Comparison of ENCODE assay signal across 21 mouse cellular contexts in the genomic region with DNA sequence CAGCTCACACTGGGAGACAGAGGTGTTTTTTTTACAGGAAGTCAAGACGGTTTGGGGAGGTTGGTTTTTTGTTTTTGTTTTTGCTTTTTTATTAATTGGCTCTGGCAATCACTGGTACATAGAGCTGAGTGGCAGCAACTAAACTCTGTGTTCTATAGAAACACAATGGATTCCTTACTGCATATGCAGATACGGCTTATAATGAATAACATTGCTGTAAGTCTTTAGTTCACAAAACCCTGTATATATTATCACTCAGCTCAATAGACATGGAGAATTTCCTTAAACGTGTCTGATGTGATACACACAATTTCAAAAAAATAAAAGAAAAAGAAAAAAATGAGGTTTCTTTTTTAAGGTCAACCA.
DNase-seq lines count a peak whose midpoint lies in the region; ATAC-seq and TF ChIP-seq lines count a peak whose summit lies in the region.
"Had no signal": no experiment of that assay in that cellular context is flagged by ENCODE, and none has a peak within 500 bp of the region (broad histone marks: within the 10 kb centered on the region; RNA-seq: fewer than 3 reads in every experiment).

No protein-coding gene starts in this region.

- no peaks in the 10 kb centered on the region for H3K36me3 ChIP-seq in forebrain, embryonic 11.5 days (ENCODE audit: control insufficient read depth, insufficient read depth, low read length)
- H3K36me3 ChIP-seq in forebrain, postnatal 0 days (ENCODE audit: insufficient read depth): no peaks in the 10 kb centered on the region
- no peaks in the 10 kb centered on the region for H3K36me3 ChIP-seq in midbrain, embryonic 15.5 days (replicated peaks)
- H3K36me3 ChIP-seq in midbrain, embryonic 13.5 days: no peaks in the 10 kb centered on the region
- no peaks in the 10 kb centered on the region for H3K36me3 ChIP-seq in forebrain, embryonic 15.5 days
- H3K36me3 ChIP-seq: embryonic facial prominence, embryonic 10.5 days; embryonic facial prominence, embryonic 13.5 days; heart, embryonic 12.5 days; heart, embryonic 15.5 days; hindbrain, embryonic 10.5 days; hindbrain, embryonic 13.5 days had no signal

- no peaks in the 10 kb centered on the region for H3K9me3 ChIP-seq in forebrain, embryonic 11.5 days (ENCODE audit: control insufficient read depth, low read length)
- no peaks in the 10 kb centered on the region for H3K9me3 ChIP-seq in forebrain, postnatal 0 days (ENCODE audit: low read length)
- no peaks in the 10 kb centered on the region for H3K9me3 ChIP-seq in midbrain, embryonic 15.5 days
- H3K9me3 ChIP-seq in midbrain, embryonic 13.5 days: no peaks in the 10 kb centered on the region
- no peaks in the 10 kb centered on the region for H3K9me3 ChIP-seq in forebrain, embryonic 15.5 days
- H3K9me3 ChIP-seq: embryonic facial prominence, embryonic 10.5 days; embryonic facial prominence, embryonic 13.5 days; heart, embryonic 12.5 days; heart, embryonic 15.5 days; hindbrain, embryonic 10.5 days; hindbrain, embryonic 13.5 days had no signal

- no peak for TF ChIP-seq CTCF in forebrain, postnatal 0 days (IDR thresholded peaks at IDR 0.05; ENCODE audit: low read depth)

- no peak overlapping the region for H3K9ac ChIP-seq in forebrain, embryonic 11.5 days (ENCODE audit: low read length)
- no peak overlapping the region for H3K9ac ChIP-seq in forebrain, postnatal 0 days
- no peak overlapping the region for H3K9ac ChIP-seq in midbrain, embryonic 15.5 days
- no peak overlapping the region for H3K9ac ChIP-seq in midbrain, embryonic 13.5 days (replicated peaks)
- H3K9ac ChIP-seq in forebrain, embryonic 15.5 days (replicated peaks): no peak overlapping the region
- H3K9ac ChIP-seq: embryonic facial prominence, embryonic 13.5 days; heart, embryonic 12.5 days; heart, embryonic 15.5 days; hindbrain, embryonic 13.5 days had no signal

- no peak overlapping the region for H3K4me3 ChIP-seq in forebrain, embryonic 11.5 days (ENCODE audit: low read depth, low read length)
- H3K4me3 ChIP-seq in forebrain, postnatal 0 days (ENCODE audit: low read depth, low read length): no peak overlapping the region
- H3K4me3 ChIP-seq in midbrain, embryonic 15.5 days: no peak overlapping the region
- H3K4me3 ChIP-seq in midbrain, embryonic 13.5 days (replicated peaks): no peak overlapping the region
- H3K4me3 ChIP-seq in forebrain, embryonic 15.5 days: no peak overlapping the region
- H3K4me3 ChIP-seq: embryonic facial prominence, embryonic 10.5 days; embryonic facial prominence, embryonic 13.5 days; erythroblast, embryonic 14.5 days; gastrocnemius, adult 2 months; heart, embryonic 12.5 days; heart, embryonic 15.5 days; hindbrain, embryonic 10.5 days; hindbrain, embryonic 13.5 days had no signal

- DNase-seq in forebrain, embryonic 11.5 days (ENCODE audit: low spot score): no peak
- no peak for DNase-seq in forebrain, postnatal 0 days
- DNase-seq: adrenal gland, adult 8-10 months; adrenal gland, postnatal 25 days; cerebellum, adult 11-12 months; gastrocnemius, adult 2 months; gastrocnemius, postnatal 14 days; heart, postnatal 36 days had no signal

- peak; percentile 8; the same call in 1 of the 2 replicates for ATAC-seq in forebrain, embryonic 11.5 days (replicated peaks; ENCODE audit: low FRiP score)
- no peak for ATAC-seq in forebrain, postnatal 0 days
- 0 out of 2 replicates have a peak, but pooled peaks have one; percentile 13 for ATAC-seq in midbrain, embryonic 15.5 days (replicated peaks)
- no peak for ATAC-seq in midbrain, embryonic 13.5 days
- 0 out of 2 replicates have a peak, but pooled peaks have one; percentile 6 for ATAC-seq in forebrain, embryonic 15.5 days (replicated peaks)
- no peak for ATAC-seq in granulocyte monocyte progenitor cell, adult 5-6 weeks (replicated peaks; ENCODE audit: poor library complexity, severe bottlenecking)
- ATAC-seq: activated CD4-positive, CD25-positive, alpha-beta regulatory T cell, adult 4 months; intestine, postnatal 0 days had no signal

- no peak overlapping the region for H3K4me2 ChIP-seq in forebrain, embryonic 11.5 days (ENCODE audit: low read depth, low read length, severe bottlenecking)
- no peak overlapping the region for H3K4me2 ChIP-seq in forebrain, postnatal 0 days (ENCODE audit: low read depth)
- H3K4me2 ChIP-seq in midbrain, embryonic 15.5 days: no peak overlapping the region
- no peak overlapping the region for H3K4me2 ChIP-seq in midbrain, embryonic 13.5 days (replicated peaks)
- no peak overlapping the region for H3K4me2 ChIP-seq in forebrain, embryonic 15.5 days (replicated peaks)
- H3K4me2 ChIP-seq: embryonic facial prominence, embryonic 13.5 days; heart, embryonic 12.5 days; heart, embryonic 15.5 days; hindbrain, embryonic 13.5 days had no signal

- no peaks in the 10 kb centered on the region for H3K27me3 ChIP-seq in forebrain, embryonic 11.5 days (ENCODE audit: control insufficient read depth, insufficient read depth, low read length)
- no peaks in the 10 kb centered on the region for H3K27me3 ChIP-seq in forebrain, postnatal 0 days (ENCODE audit: insufficient read depth, low read length)
- H3K27me3 ChIP-seq in midbrain, embryonic 15.5 days (replicated peaks): no peaks in the 10 kb centered on the region
- H3K27me3 ChIP-seq in midbrain, embryonic 13.5 days: no peaks in the 10 kb centered on the region
- no peaks in the 10 kb centered on the region for H3K27me3 ChIP-seq in forebrain, embryonic 15.5 days
- H3K27me3 ChIP-seq: embryonic facial prominence, embryonic 13.5 days; heart, embryonic 12.5 days; heart, embryonic 15.5 days; hindbrain, embryonic 13.5 days had no signal

- H3K27ac ChIP-seq in forebrain, embryonic 11.5 days (ENCODE audit: low read depth, low read length): no peak overlapping the region
- no peak overlapping the region for H3K27ac ChIP-seq in forebrain, postnatal 0 days (ENCODE audit: low read depth, low read length)
- H3K27ac ChIP-seq in midbrain, embryonic 15.5 days: no peak overlapping the region
- H3K27ac ChIP-seq in midbrain, embryonic 13.5 days: no peak overlapping the region
- no peak overlapping the region for H3K27ac ChIP-seq in forebrain, embryonic 15.5 days (replicated peaks)
- H3K27ac ChIP-seq: embryonic facial prominence, embryonic 10.5 days; embryonic facial prominence, embryonic 13.5 days; gastrocnemius, adult 2 months; heart, embryonic 15.5 days; hindbrain, embryonic 10.5 days; hindbrain, embryonic 13.5 days had no signal

- no peaks in the 10 kb centered on the region for H3K4me1 ChIP-seq in forebrain, embryonic 11.5 days (replicated peaks; ENCODE audit: control insufficient read depth, insufficient read depth, low read length)
- H3K4me1 ChIP-seq in forebrain, postnatal 0 days (ENCODE audit: insufficient read depth): no peaks in the 10 kb centered on the region
- no peaks in the 10 kb centered on the region for H3K4me1 ChIP-seq in midbrain, embryonic 15.5 days
- no peaks in the 10 kb centered on the region for H3K4me1 ChIP-seq in midbrain, embryonic 13.5 days (replicated peaks)
- peaks cover 3% of the 10 kb centered on the region; the same call in 1 of the 2 replicates for H3K4me1 ChIP-seq in forebrain, embryonic 15.5 days
- H3K4me1 ChIP-seq: embryonic facial prominence, embryonic 10.5 days; embryonic facial prominence, embryonic 13.5 days; heart, embryonic 12.5 days; heart, embryonic 15.5 days; hindbrain, embryonic 10.5 days; hindbrain, embryonic 13.5 days had no signal

- 68% methylated on average over 3 of the region's 3 CpGs for WGBS in forebrain, embryonic 11.5 days
- 26% methylated on average over 3 of the region's 3 CpGs for WGBS in forebrain, postnatal 0 days
- whole genome bisulfite sequencing in midbrain, embryonic 15.5 days: 55% methylated on average over 3 of the region's 3 CpGs
- WGBS in midbrain, embryonic 13.5 days: 70% methylated on average over 3 of the region's 3 CpGs
- 33% methylated on average over 3 of the region's 3 CpGs for WGBS in forebrain, embryonic 15.5 days

Comparison
In these comparisons a context has a peak if more than half of its experiments do, and no peak if none do; other contexts are left out.
1. ATAC-seq: peak in forebrain, embryonic 11.5 days (single experiment), midbrain, embryonic 15.5 days (single experiment) and forebrain, embryonic 15.5 days (single experiment); none in forebrain, postnatal 0 days (single experiment), midbrain, embryonic 13.5 days (single experiment) and granulocyte monocyte progenitor cell, adult 5-6 weeks (single experiment).